Mouse (Mus musculus): ENCODE measurements around the gene Nphp4.
"Not testable (repeated sequence)": the region's sequence is repeated elsewhere in the genome, so short reads cannot be mapped to it uniquely, and the experiment has no call there.

The Nphp4 gene

GRCm38 (mm10) chr4:152478224-152478567 is 1.7 kb downstream of the Nphp4 start:
- DNase-seq (ENCODE audit: low spot score) = no peak

GRCm38 (mm10) chr4:152480426-152480825 is 3.9 kb downstream of the Nphp4 start:
- no peak for DNase-seq (ENCODE audit: low spot score)

GRCm38 (mm10) chr4:152488046-152488445 is 11.5 kb downstream of the Nphp4 start:
- DNase-seq (ENCODE audit: low spot score) = no peak

- no peak for DNase-seq (ENCODE audit: low spot score)
These were observed 13.8 kb downstream of the Nphp4 start for GRCm38 (mm10) chr4:152490311-152490710.

- peak; percentile 74 for DNase-seq (ENCODE audit: low spot score)
These were observed 14.9 kb downstream of the Nphp4 start for GRCm38 (mm10) chr4:152491250-152491899.

- no peak for DNase-seq (ENCODE audit: low spot score)
These were observed 17.9 kb downstream of the Nphp4 start for GRCm38 (mm10) chr4:152494360-152494879.

- no peak for DNase-seq (ENCODE audit: low spot score)
These were observed 35.9 kb downstream of the Nphp4 start for GRCm38 (mm10) chr4:152512221-152512925.

- DNase-seq (ENCODE audit: low spot score) = no peak
These were observed 38.4 kb downstream of the Nphp4 start for GRCm38 (mm10) chr4:152514884-152515283.

GRCm38 (mm10) chr4:152519106-152519505 is 42.6 kb downstream of the Nphp4 start:
- no peak for DNase-seq (ENCODE audit: low spot score)

GRCm38 (mm10) chr4:152520083-152520482 is 43.6 kb downstream of the Nphp4 start:
- peak; percentile 59 for DNase-seq (ENCODE audit: low spot score)

- no peak for DNase-seq (ENCODE audit: low spot score)
These were observed 56.4 kb downstream of the Nphp4 start for GRCm38 (mm10) chr4:152532872-152533271.

- DNase-seq (ENCODE audit: low spot score) = no peak
These were observed 63.2 kb downstream of the Nphp4 start for GRCm38 (mm10) chr4:152539756-152540155.

- no peak for DNase-seq (ENCODE audit: low spot score)
These were observed 64.7 kb downstream of the Nphp4 start for GRCm38 (mm10) chr4:152541172-152541571.

- DNase-seq (ENCODE audit: low spot score) = no peak
These were observed 65.9 kb downstream of the Nphp4 start for GRCm38 (mm10) chr4:152542447-152542846.

- no peak for DNase-seq (ENCODE audit: low spot score)
These were observed 70.0 kb downstream of the Nphp4 start for GRCm38 (mm10) chr4:152546481-152546880.

GRCm38 (mm10) chr4:152547886-152548663 is 71.6 kb downstream of the Nphp4 start:
- DNase-seq (ENCODE audit: low spot score) = no peak

GRCm38 (mm10) chr4:152549507-152550202 is 73.1 kb downstream of the Nphp4 start:
- no peak for DNase-seq (ENCODE audit: low spot score)

GRCm38 (mm10) chr4:152550203-152550549 is 73.7 kb downstream of the Nphp4 start:
- DNase-seq (ENCODE audit: low spot score) = no peak

- no peak for DNase-seq (ENCODE audit: low spot score)
These were observed 77.2 kb downstream of the Nphp4 start for GRCm38 (mm10) chr4:152553582-152554285.

- no peak for DNase-seq (ENCODE audit: low spot score)
These were observed 77.9 kb downstream of the Nphp4 start for GRCm38 (mm10) chr4:152554421-152554820.

GRCm38 (mm10) chr4:152555806-152556205 is 79.3 kb downstream of the Nphp4 start:
- not testable (repeated sequence) for DNase-seq (ENCODE audit: low spot score)

GRCm38 (mm10) chr4:152558246-152558645 is 81.7 kb downstream of the Nphp4 start:
- no peak for DNase-seq (ENCODE audit: low spot score)
